Mouse (Mus musculus) olfactory bulb, adult 2 months (tissue): ENCODE measurements around the gene Ldb3.

Experiments used
- CTCF ChIP-seq: fragments of 200-500 bp; IDR thresholded peaks from 2 replicates; pipeline ENCODE4 v1.5.1; 2012; ENCODE audit warnings: low read depth, mild to moderate bottlenecking, low read length, moderate library complexity; ENCODE audit not compliant: insufficient read depth
- POLR2A ChIP-seq: fragments of 200-500 bp; IDR thresholded peaks from 2 replicates; pipeline ENCODE4 v1.6.1; 2012; ENCODE audit warnings: mild to moderate bottlenecking, low read depth, low read length, moderate library complexity; ENCODE audit not compliant: insufficient read depth

DNA sequence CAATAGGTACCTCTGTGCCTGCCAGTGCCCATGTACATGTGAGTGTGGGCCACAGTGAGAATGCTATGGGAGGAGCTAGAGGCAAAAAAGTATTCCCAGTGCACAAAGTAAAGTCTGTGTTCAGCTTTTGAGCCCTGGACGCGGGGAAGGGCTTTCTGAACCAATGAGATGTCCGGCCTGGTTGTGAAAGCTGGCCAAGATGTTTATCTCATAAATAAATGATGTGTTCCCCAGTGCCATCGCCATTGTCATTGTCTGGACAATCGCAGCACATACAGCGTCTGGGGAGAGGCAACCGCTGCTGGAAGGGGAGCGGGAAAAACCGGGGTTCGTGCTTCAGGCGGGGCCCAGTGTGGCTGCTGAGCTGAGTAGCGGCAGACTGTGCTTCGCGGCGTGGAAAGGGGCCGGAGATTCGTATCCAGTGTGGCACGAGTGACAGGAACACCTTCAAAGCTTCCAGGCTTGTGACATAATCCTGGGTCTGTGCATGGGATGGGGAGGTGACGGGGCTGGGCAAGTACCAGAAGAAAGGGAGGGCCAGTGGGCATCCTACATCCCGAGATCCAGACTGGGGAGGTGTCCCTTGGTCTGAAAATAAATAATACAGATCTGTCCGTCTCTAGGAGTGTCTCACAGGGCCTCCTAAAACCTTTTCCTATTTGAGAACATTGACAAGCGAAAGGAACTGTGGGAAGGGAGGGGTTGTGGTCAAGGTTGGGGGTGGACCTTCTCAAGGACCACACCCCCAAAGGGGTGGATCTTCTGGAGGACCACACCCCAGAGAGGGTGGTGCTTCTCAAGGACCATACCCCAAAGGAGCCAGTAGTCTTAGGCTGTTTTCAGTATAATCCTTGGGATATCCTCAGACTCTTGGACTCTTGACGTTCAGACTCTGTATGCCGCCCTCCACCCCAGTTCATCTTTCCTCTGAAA, 2.5 kb upstream of the Ldb3 start:
- TF ChIP-seq POLR2A (no peak), CTCF (no peak)
